Mouse (Mus musculus) cerebellum, adult 2 months (tissue): Measurements from ENCODE around the gene Gins1. TPM values are rescaled to one million over a fixed set of nuclear protein-coding genes. Genes with fewer than 3 reads are reported as not detected.

Experiments used
- DNase-seq, 2 experiments: peaks; one replicate each; pipeline ENCODE4 v3.0.0; 2021
- H3K27ac ChIP-seq: fragments of 200-500 bp; 2 replicates; pipeline ENCODE4 v1.5.1; 2012; ENCODE audit warnings: low read length, control low read depth, inconsistent platforms; ENCODE audit not compliant: insufficient read depth
- H3K27me3 ChIP-seq: fragments of 200-500 bp; 2 replicates; pipeline ENCODE4 v1.6.1; 2012; ENCODE audit warnings: inconsistent platforms, mild to moderate bottlenecking, low read length, moderate library complexity; ENCODE audit not compliant: control insufficient read depth, insufficient read depth
- H3K4me1 ChIP-seq: fragments of 200-500 bp; 2 replicates; pipeline ENCODE4 v1.6.1; 2011; ENCODE audit warnings: low read length; ENCODE audit not compliant: control insufficient read depth, insufficient read depth
- H3K4me3 ChIP-seq: fragments of 200-500 bp; replicated peaks from 2 replicates; pipeline ENCODE3; 2011; ENCODE audit warnings: mild to moderate bottlenecking, low read depth, low read length, control low read depth; ENCODE audit not compliant: insufficient read depth
- CTCF ChIP-seq: fragments of 200-500 bp; IDR thresholded peaks from 2 replicates; pipeline ENCODE4 v1.5.1; 2011; ENCODE audit warnings: low read depth, mild to moderate bottlenecking, control low read depth, low read length, moderate library complexity, borderline replicate concordance; ENCODE audit not compliant: insufficient read depth
- POLR2A ChIP-seq: fragments of 200-500 bp; IDR thresholded peaks from 2 replicates; pipeline ENCODE4 v1.6.1; 2011; ENCODE audit warnings: low read length, control low read depth, borderline replicate concordance; ENCODE audit not compliant: insufficient read depth
- WGBS: fragments of 180-500 bp; shearing (Covaris S2); methylation state at CpG from one replicate; pipeline ENCODE4 v1.1.7; 2018; 5-methylcytosine and 5-hydroxymethylcytosine counted together
- polyA plus RNA-seq: library from polyadenylated mRNA; depleted of rRNA; stranded (reverse); fragments of >200 nt; gene quantifications from 2 replicates; pipeline ENCODE4 v1.2.3, GENCODE M21; 2012

The Gins1 gene
- polyA plus RNA-seq, 1 experiment, result 1.3 TPM

- WGBS, result 77% methylated on average over 4 of the region's 4 CpGs
- no peak overlapping the region for H3K27ac ChIP-seq
- no peaks in the 10 kb centered on the region for H3K27me3 ChIP-seq
- no peak overlapping the region for H3K4me3 ChIP-seq
- no peak for DNase-seq
- no peak for TF ChIP-seq CTCF
- TF ChIP-seq POLR2A, result no peak
- no peaks in the 10 kb centered on the region for H3K4me1 ChIP-seq
These were observed 9.7 kb downstream of the Gins1 start for GRCm38 (mm10) chr2:150914781-150915515.

- 77% methylated on average over 5 of the region's 5 CpGs for WGBS
- H3K27ac ChIP-seq, result no peak overlapping the region
- H3K4me1 ChIP-seq, result no peaks in the 10 kb centered on the region
- no peaks in the 10 kb centered on the region for H3K27me3 ChIP-seq
- no peak overlapping the region for H3K4me3 ChIP-seq
- no peak for DNase-seq
- TF ChIP-seq POLR2A (no peak), CTCF (no peak)
These were observed 10.6 kb downstream of the Gins1 start for GRCm38 (mm10) chr2:150915786-150916185.

- no peak for DNase-seq
- WGBS, result 97% methylated on average over 3 of the region's 3 CpGs
These were observed 13.5 kb downstream of the Gins1 start for GRCm38 (mm10) chr2:150918720-150919119.

GRCm38 (mm10) chr2:150920543-150920942, 15.3 kb downstream of the Gins1 start:
- 91% methylated on average over 3 of the region's 3 CpGs for WGBS
- Histone ChIP-seq H3K4me3 (no peak overlapping the region), H3K27me3 (no peaks in the 10 kb centered on the region), H3K4me1 (no peaks in the 10 kb centered on the region), H3K27ac (no peak overlapping the region)
- TF ChIP-seq CTCF, result no peak
- TF ChIP-seq POLR2A, result no peak
- DNase-seq, result no peak

More at GRCm38 (mm10) chr2:150918720-150919119, 13.5 kb downstream of the Gins1 start:
- no peak for TF ChIP-seq CTCF
- no peak for TF ChIP-seq POLR2A
- H3K27me3 ChIP-seq, result no peaks in the 10 kb centered on the region
- H3K4me1 ChIP-seq, result no peaks in the 10 kb centered on the region
- H3K27ac ChIP-seq, result no peak overlapping the region
- no peak overlapping the region for H3K4me3 ChIP-seq

- TF ChIP-seq POLR2A (no peak), CTCF (no peak)
- H3K27ac ChIP-seq, result no peak overlapping the region
- WGBS, result 95% methylated on average over 6 of the region's 6 CpGs
- DNase-seq, result no peak
- no peaks in the 10 kb centered on the region for H3K27me3 ChIP-seq
- H3K4me3 ChIP-seq, result no peak overlapping the region
- H3K4me1 ChIP-seq, result no peaks in the 10 kb centered on the region
These were observed 16.5 kb downstream of the Gins1 start for GRCm38 (mm10) chr2:150921697-150922096.

- Histone ChIP-seq H3K27me3 (no peaks in the 10 kb centered on the region), H3K27ac (no peak overlapping the region), H3K4me1 (no peaks in the 10 kb centered on the region; the same call in 1 of the 2 replicates), H3K4me3 (no peak overlapping the region)
- WGBS, result 89% methylated on average over 4 of the region's 4 CpGs
- no peak for DNase-seq
- TF ChIP-seq CTCF (no peak), POLR2A (no peak)
These were observed 17.0 kb downstream of the Gins1 start for GRCm38 (mm10) chr2:150922165-150922564.

- DNase-seq, result no peak
- H3K27ac ChIP-seq, result no peak overlapping the region
- no peaks in the 10 kb centered on the region for H3K27me3 ChIP-seq
- no peaks in the 10 kb centered on the region; the same call in 1 of the 2 replicates for H3K4me1 ChIP-seq
- H3K4me3 ChIP-seq, result no peak overlapping the region
- TF ChIP-seq POLR2A (no peak), CTCF (no peak)
- 91% methylated on average over 3 of the region's 3 CpGs for WGBS
These were observed 17.8 kb downstream of the Gins1 start for GRCm38 (mm10) chr2:150923026-150923425.

- Histone ChIP-seq H3K4me3 (no peak overlapping the region), H3K4me1 (no peaks in the 10 kb centered on the region; the same call in 1 of the 2 replicates), H3K27ac (no peak overlapping the region), H3K27me3 (no peaks in the 10 kb centered on the region)
- TF ChIP-seq POLR2A (no peak), CTCF (no peak)
- WGBS, result 50% methylated on average over 7 of the region's 7 CpGs
- no peak for DNase-seq
These were observed 18.3 kb downstream of the Gins1 start for GRCm38 (mm10) chr2:150923505-150923904.
